Mouse (Mus musculus) liver, postnatal 0 days (tissue): ENCODE data around the gene Mcl1. TPM values are rescaled to one million over a fixed set of nuclear protein-coding genes. Genes with fewer than 3 reads are reported as not detected.

Experiments
- ATAC-seq: fragments of 200-750 bp; cut with Nextera tagmentation; 2 replicates; pipeline ENCODE4 v1.8.0; 2017; ENCODE audit warnings: mild to moderate bottlenecking, moderate library complexity
- DNase-seq: peaks from one replicate; pipeline ENCODE4 v3.0.0-alpha.2; 2016
- H3K27ac ChIP-seq: fragments of 300-500 bp; sonication (generic); 2 replicates; pipeline ENCODE4 v1.5.1; 2014; ENCODE audit warnings: antibody characterized with exemption, moderate library complexity, mild to moderate bottlenecking, low read depth
- H3K27me3 ChIP-seq: fragments of 300-500 bp; sonication (generic); 2 replicates; pipeline ENCODE4 v1.6.1; 2014; ENCODE audit warnings: low read length, control low read depth, mixed read lengths; ENCODE audit not compliant: insufficient read depth
- H3K36me3 ChIP-seq: fragments of 300-500 bp; sonication (generic); replicated peaks from 2 replicates; pipeline ENCODE4 v1.6.1; 2014; ENCODE audit warnings: mild to moderate bottlenecking, control low read depth, low read length, moderate library complexity, mixed read lengths; ENCODE audit not compliant: insufficient read depth
- H3K4me1 ChIP-seq: fragments of 300-500 bp; sonication (generic); 2 replicates; pipeline ENCODE4 v1.6.1; 2014; ENCODE audit warnings: antibody characterized with exemption, mild to moderate bottlenecking, control low read depth; ENCODE audit not compliant: insufficient read depth
- H3K4me2 ChIP-seq: fragments of 300-500 bp; sonication (generic); 2 replicates; pipeline ENCODE4 v1.6.1; 2014; ENCODE audit warnings: low read depth, mild to moderate bottlenecking, low read length, moderate library complexity, mixed read lengths
- H3K4me3 ChIP-seq: fragments of 300-500 bp; sonication (generic); 2 replicates; pipeline ENCODE4 v1.5.1; 2014; ENCODE audit warnings: low read depth, low read length
- H3K9ac ChIP-seq: fragments of 300-500 bp; sonication (generic); replicated peaks from 2 replicates; pipeline ENCODE4 v1.6.1; 2014; ENCODE audit warnings: mild to moderate bottlenecking, moderate library complexity
- H3K9me3 ChIP-seq: fragments of 300-500 bp; sonication (generic); 2 replicates; pipeline ENCODE4 v1.6.1; 2016; ENCODE audit warnings: mild to moderate bottlenecking, control low read depth, low read length, mixed read lengths
- CTCF ChIP-seq: sonication (generic); IDR thresholded peaks from 2 replicates; pipeline ENCODE4 v1.5.1; 2016; ENCODE audit warnings: antibody characterized with exemption, low read depth
- EP300 ChIP-seq: IDR thresholded peaks from 2 replicates; pipeline ENCODE4 v1.6.1; 2016; ENCODE audit warnings: antibody characterized with exemption, low read depth, mild to moderate bottlenecking
- WGBS: fragments of 180-500 bp; shearing (Covaris S2); extraction: QIAGEN DNeasy Blood & Tissue Kit; methylation state at CpG from one replicate; pipeline ENCODE4 v1.1.7; 2014; ENCODE audit not compliant: insufficient replicate concordance; 5-methylcytosine and 5-hydroxymethylcytosine counted together
- polyA plus RNA-seq: library from polyadenylated mRNA; unstranded; fragments of >200 nt; fragmentation: Nextera tagmentation; extraction: Ambion mirVana; gene quantifications from 2 replicates; pipeline ENCODE4 v1.2.1, GENCODE M21; 2015

The Mcl1 gene
- polyA plus RNA-seq, 1 experiment from 2014 or later = 36.2 TPM

DNA sequence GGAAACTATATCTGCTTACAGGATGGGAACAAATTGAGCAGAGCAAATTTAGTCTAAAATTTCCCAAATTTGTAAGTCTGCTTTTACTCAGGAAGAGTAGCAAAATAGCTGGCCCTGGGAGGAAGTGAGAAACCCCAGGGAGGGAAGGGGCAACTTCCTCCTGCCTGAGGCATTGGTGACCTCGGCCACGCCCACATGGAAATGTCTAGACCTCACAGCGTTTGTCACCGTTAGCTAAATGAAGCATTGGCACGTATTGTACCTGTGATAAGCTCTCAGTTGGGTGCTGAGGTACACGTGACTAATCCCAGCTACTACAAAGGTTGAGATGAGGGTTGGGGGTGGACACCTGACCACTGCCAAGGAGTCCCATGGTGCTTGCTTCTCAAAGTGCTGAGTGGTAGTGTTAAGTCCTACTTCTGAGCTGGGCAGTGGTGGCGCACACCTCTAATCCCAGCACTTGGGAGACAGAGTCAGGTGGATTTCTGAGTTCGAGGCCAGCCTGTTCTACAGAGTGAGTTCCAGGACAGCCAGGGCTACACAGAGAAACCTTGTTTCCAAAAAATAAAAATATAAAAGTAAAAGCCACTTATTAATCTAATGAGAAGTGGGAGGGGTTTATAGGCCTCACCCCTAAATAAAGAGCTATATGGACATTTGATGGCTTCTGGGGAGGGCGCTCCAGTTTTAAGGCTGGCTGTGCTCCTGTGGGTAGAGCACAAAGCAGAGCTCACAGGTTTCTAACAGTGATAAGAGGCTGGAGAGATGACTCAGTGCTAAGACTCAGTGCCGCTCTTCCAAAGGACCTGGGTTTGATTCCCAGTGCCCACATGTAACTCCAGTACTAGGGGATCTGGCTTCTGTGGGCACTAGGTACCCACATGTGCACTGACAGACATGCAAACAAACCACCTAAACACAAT lies 13.0 kb upstream of the Mcl1 start:
- 40% methylated on average over 10 of the region's 10 CpGs for WGBS
- Histone ChIP-seq H3K27me3 (no peaks in the 10 kb centered on the region), H3K9me3 (no peaks in the 10 kb centered on the region), H3K36me3 (no peaks in the 10 kb centered on the region), H3K27ac (peak overlapping the region; percentile 51; the same call in 1 of the 2 replicates), H3K4me2 (peak overlapping the region; percentile 13), H3K4me3 (no peak overlapping the region), H3K9ac (no peak overlapping the region), H3K4me1 (peaks cover 31% of the 10 kb centered on the region)
- ATAC-seq (peak; percentile 48), DNase-seq (peak; percentile 67)
- peak; percentile 45; the same call in 1 of the 2 replicates for TF ChIP-seq EP300
- TF ChIP-seq CTCF = no peak

- TF ChIP-seq EP300 = no peak
- TF ChIP-seq CTCF = no peak
- 91% methylated on average over 5 of the region's 5 CpGs for WGBS
- peaks cover 52% of the 10 kb centered on the region for H3K4me1 ChIP-seq
- no peaks in the 10 kb centered on the region for H3K9me3 ChIP-seq
- no peak overlapping the region for H3K9ac ChIP-seq
- H3K4me3 ChIP-seq = no peak overlapping the region
- ATAC-seq (no peak), DNase-seq (no peak)
- H3K27ac ChIP-seq = no peak overlapping the region
- H3K36me3 ChIP-seq = no peaks in the 10 kb centered on the region
- no peaks in the 10 kb centered on the region for H3K27me3 ChIP-seq
- H3K4me2 ChIP-seq = no peak overlapping the region
These were observed 10.6 kb upstream of the Mcl1 start for GRCm38 (mm10) chr3:95648016-95648415.

GRCm38 (mm10) chr3:95650276-95651032 lies 8.1 kb upstream of the Mcl1 start:
- WGBS = 46% methylated on average over 6 of the region's 6 CpGs

DNA sequence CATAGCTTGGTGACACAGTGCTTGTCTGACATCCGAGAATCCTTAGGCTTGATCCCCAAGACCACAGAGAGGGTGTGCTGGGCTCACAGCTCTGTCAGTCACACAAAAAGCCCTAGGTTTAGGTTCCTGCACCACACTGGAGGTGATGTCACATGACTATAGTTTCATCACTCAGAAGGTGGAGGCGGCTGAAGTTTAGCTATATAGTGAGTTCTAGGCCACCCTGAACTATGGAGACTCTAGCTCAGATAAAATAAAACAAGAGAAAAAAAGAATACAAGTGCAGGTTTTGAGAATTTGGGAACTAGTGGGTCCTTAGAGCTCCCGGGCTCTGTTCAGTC lies 7.6 kb upstream of the Mcl1 start:
- WGBS = 68% methylated on average over 3 of the region's 3 CpGs
- Histone ChIP-seq H3K9me3 (no peaks in the 10 kb centered on the region), H3K27me3 (no peaks in the 10 kb centered on the region), H3K36me3 (no peaks in the 10 kb centered on the region), H3K4me2 (0 out of 2 replicates have a peak overlapping the region, but pooled peaks have one; percentile 41), H3K4me1 (peaks cover 46% of the 10 kb centered on the region), H3K4me3 (no peak overlapping the region), H3K9ac (no peak overlapping the region), H3K27ac (peak overlapping the region; percentile 93)
- no peak for TF ChIP-seq EP300
- no peak for TF ChIP-seq CTCF
- ATAC-seq (peak; percentile 2; the same call in 1 of the 2 replicates), DNase-seq (no peak)

More at GRCm38 (mm10) chr3:95650276-95651032, 8.1 kb upstream of the Mcl1 start:
- Histone ChIP-seq H3K4me1 (peaks cover 51% of the 10 kb centered on the region), H3K4me3 (no peak overlapping the region), H3K36me3 (no peaks in the 10 kb centered on the region), H3K4me2 (0 out of 2 replicates have a peak overlapping the region, but pooled peaks have one; percentile 41), H3K9me3 (no peaks in the 10 kb centered on the region), H3K27me3 (no peaks in the 10 kb centered on the region), H3K27ac (peak overlapping the region; percentile 93), H3K9ac (no peak overlapping the region)
- no peak for DNase-seq
- TF ChIP-seq EP300 (peak; percentile 89), CTCF (no peak)
- ATAC-seq = peak; percentile 58

GRCm38 (mm10) chr3:95651391-95652203 lies 7.0 kb upstream of the Mcl1 start:
- WGBS = 68% methylated on average over 16 of the region's 16 CpGs

More at GRCm38 (mm10) chr3:95651391-95652203, 7.0 kb upstream of the Mcl1 start:
- no peak for ATAC-seq
- Histone ChIP-seq H3K4me3 (no peak overlapping the region), H3K4me1 (peaks cover 43% of the 10 kb centered on the region), H3K36me3 (no peaks in the 10 kb centered on the region), H3K9ac (no peak overlapping the region), H3K4me2 (peak overlapping the region; percentile 27; the same call in 1 of the 2 replicates), H3K27ac (peak overlapping the region; percentile 93), H3K9me3 (no peaks in the 10 kb centered on the region), H3K27me3 (no peaks in the 10 kb centered on the region)
- DNase-seq = no peak
- TF ChIP-seq CTCF (no peak), EP300 (no peak)
